Mouse (Mus musculus) embryonic fibroblast, embryonic 13.5 days (primary cell): ENCODE measurements at regions not wholly inside any gene's neighbourhood (a gene's known extent, or its start where the extent isn't known, plus 50 kb on each side); places are given as distances from the start of the nearest gene placed in this dataset.

Experiments
- CTCF ChIP-seq: IDR thresholded peaks from 2 replicates; pipeline ENCODE4 v1.5.1; 2011; ENCODE audit warnings: mild to moderate bottlenecking, control low read depth, low read length, moderate library complexity, borderline replicate concordance; ENCODE audit not compliant: insufficient read depth
- POLR2A ChIP-seq: IDR thresholded peaks from 2 replicates; pipeline ENCODE4 v1.6.1; 2011; ENCODE audit warnings: low read depth, mild to moderate bottlenecking, control low read depth, low read length, moderate library complexity

DNA sequence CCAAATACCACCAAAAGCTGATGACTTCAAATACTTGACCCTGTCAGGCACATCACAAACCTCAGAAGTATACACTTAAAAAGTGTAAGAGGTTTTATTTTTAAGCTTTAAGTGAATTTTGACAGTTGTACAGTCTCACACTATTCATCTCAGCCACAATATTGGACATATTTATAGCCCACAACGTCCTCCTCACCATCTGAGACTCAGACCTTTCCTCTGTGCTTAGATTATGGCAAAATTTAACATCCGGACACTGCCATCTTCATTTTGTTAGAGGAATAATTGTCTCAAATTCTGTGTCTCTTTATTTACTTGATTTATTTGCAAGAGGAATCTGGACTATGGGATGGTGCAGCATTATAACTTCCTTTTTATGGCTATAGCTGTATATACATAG is 880.2 kb upstream of the Celf2 start:
- TF ChIP-seq CTCF = no peak
- TF ChIP-seq POLR2A = no peak
